Mouse (Mus musculus): ENCODE measurements around the gene Upf3a.
"Not testable (repeated sequence)": the region's sequence is repeated elsewhere in the genome, so short reads cannot be mapped to it uniquely, and the experiment has no call there.

Gene Upf3a

DNA sequence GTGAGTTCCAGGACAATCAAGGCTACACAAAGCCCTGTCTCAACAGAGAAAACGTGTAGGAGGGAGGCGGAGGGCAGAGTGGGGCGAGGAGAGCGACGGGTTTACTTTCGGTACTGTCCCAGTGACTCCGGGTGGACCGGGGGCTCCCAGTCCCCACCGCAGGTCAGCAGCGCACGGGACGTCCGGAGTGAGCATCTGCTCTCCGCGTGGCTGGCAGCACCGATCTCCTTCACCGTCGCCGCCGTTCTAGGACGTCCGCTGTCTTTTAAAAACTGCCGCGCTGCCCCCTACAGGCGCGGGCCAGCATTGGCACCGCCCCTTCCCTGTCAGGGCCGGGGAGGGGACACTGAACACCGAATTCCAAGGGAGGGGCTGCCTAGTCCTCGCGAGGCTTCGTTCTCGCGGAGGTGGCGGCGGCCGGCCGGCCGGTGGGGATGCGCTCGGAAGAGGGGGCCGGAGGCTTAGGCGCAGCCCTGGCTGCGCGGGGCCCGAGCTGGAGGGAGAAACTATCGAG, at the start of gene Upf3a:
Gene Upf3a, plus strand, starts transcription at position 366 of the 514 bp plus-strand sequence.
- peak; percentile 94 for DNase-seq (ENCODE audit: low spot score in 2 of 2)

DNA sequence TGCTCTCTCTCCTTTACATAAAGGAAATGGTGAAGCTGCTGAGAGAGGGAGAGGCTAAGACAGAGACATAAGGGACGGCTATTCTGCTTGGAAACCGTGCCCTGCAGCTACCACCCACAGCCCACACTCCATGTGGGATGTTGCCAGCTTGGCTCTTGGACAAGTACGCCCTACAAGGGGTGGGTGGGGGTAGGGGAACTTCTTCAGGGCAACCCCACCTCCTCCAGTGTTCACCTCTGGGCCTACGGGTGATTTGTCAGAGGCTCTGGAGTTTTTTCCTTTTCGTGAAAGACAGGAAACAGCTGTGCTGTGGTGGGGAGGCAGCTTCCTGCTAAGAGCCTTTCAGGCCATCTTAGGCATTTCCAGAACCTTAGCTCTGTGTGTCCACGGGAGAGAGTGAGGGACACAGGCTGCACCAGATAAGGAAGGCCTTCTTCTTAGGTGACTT, 45.1 kb upstream of the Upf3a start:
- peak; percentile 35 to 39 for DNase-seq (ENCODE audit: low spot score in 2 of 2)

DNA sequence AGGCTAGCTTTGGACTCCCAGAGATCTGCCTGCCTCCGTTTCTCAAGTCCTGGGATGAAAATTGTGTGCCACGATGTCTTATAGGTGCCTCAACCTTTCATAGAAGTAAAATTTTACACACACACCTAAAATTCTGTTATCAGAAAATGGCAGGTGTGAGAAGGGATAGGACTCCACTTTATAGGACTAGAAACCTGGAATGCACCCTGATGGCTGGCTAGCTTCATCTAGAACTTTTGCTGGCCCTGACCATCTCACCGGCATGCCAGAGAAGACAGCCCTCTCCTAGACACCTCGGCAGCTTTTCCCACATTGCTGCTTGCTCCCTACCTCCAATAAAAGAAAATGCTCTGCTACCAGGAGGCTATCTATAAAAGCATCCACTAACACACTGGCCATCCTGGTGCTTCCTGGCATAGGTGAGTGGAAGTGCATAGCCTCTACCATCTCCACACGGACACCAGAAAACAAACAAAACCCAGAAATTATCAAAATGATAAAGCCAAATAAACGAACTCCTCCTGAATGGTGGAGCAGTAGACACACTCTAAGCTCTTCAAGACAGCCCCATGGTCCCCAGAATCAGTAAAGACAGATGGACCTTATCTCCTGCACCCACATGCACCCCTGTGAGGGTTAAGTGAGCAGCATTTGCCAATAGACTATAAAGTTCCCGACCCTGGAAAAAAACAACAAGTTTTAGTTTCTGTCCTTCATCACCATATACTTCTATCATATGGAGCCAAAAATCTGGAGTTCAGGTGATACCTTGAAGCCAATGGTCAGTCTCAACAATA, 44.4 kb upstream of the Upf3a start:
- no peak for DNase-seq (ENCODE audit: low spot score in 2 of 2)

DNA sequence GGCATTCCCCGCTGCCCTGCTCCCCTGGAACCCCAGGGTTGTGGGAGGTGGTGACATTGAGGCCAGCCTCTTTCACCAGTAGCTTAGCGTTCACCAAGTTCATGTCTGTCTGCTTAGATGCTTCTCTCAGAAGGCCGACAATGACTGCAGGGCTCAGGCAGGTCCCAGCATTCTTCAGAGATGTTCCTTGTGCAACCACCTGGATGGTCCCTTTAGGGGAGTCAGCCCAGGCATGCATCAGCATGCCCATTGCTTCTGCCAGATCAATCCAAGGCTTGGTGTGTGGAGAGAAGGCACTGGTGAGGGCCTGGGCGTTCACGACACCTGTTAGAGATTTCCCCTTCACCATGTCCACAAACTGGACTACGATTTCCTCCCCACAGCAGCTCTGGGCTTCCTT, 39.2 kb upstream of the Upf3a start:
- DNase-seq (ENCODE audit: low spot score in 2 of 2): not testable (repeated sequence)

DNA sequence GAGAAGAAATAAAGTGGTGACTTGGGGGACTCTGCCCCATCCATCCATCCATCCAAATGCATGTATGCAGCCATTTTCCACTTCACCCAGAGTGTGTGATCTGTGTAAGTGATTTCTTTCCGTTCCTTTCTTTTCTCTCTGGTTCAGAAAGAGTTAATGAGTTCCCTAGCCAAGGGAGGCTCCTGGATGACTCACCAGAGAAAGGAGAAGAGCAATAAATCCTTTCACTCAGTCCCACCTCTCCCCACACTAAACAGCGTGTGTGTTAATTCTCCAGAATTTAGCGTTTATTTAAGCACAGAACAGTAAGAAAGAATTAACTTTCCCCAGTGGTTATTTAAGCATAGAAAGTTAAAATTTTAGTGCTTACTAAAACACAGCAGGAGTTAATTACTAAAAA, 37.8 kb upstream of the Upf3a start:
- DNase-seq (ENCODE audit: low spot score in 2 of 2): no peak

DNA sequence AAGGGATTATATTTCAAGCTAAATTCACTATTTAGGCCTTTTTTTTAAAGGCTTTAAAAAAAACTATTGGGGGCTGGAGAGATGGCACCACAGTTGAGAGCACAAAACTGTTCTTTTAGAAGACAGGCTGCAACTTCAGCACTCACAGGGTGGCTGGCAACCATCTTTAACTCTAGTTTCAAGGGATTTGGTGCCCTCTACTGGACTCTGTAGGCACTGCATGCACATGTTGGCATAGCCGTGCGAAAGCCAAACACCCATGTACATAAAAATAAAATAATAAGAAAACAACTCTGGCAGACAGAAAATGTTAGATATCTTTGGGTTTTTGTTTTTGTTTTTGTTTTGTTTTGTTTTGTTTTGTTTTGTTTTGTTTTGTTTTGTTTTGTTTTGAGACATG, 31.7 kb upstream of the Upf3a start:
- peak; percentile 60 to 76 for DNase-seq (ENCODE audit: low spot score in 2 of 2)

DNA sequence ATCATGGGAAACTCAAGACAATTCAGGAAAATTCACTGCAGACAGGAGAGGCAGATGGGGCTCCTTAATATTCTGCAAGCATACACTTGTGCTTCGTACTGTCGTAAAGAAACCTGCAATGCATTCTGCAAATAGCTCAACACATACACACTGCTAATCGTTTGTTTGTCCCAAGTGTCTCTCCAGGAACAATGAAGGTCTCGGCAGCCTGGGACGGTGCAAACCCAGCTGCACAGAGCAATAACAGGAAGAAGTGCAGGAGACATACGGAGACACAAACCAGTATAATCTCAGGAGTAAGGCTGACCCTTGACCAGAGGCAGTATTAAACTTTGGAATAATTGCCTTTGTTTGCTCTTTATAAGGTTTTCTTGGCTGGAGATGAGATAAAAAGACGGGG, 28.9 kb upstream of the Upf3a start:
- DNase-seq (ENCODE audit: low spot score in 2 of 2): no peak

DNA sequence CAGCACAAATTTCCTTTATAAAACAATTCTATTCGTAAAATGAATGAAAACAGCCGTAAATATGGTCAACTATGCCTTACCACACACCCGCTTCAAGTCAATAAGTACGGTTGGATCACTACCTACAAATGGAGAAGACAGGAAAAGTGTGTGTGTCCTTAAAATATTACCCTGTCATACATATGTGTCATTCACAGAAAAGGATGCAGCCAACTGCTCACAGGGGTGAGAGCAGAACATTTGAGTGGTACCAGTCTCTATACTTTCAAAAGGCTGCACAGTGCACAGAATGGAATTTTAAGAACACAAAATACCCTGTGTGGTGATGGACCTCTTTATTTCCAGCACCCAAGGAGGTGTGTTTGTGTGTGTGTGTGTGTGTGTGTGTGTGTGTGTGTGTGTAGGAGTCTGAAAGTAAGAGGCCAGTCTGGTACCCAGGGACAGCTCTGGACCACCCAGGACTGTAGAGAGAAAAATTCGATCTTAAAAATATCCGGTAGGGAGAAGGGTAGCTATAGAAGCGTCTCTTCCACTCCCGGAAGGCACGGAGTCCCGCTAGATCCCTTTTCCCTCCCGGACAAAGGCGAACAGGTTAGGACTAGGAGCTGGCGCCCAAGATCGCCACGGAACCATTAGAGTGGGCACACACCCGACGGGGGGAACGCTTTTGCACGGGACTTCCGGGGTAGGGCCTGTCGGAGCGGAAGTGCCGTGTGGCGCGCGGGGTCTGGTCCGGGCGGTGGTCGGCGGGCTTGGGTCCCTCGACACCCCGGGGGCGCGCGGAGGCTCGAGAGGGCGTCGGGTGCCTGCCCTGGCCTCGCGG, 28.2 kb upstream of the Upf3a start, which contains the start of gene Cdc16:
Gene Cdc16, plus strand, starts transcription at position 695 of the 823 bp plus-strand sequence.
- DNase-seq (ENCODE audit: low spot score in 2 of 2): peak; percentile 93 to 94

DNA sequence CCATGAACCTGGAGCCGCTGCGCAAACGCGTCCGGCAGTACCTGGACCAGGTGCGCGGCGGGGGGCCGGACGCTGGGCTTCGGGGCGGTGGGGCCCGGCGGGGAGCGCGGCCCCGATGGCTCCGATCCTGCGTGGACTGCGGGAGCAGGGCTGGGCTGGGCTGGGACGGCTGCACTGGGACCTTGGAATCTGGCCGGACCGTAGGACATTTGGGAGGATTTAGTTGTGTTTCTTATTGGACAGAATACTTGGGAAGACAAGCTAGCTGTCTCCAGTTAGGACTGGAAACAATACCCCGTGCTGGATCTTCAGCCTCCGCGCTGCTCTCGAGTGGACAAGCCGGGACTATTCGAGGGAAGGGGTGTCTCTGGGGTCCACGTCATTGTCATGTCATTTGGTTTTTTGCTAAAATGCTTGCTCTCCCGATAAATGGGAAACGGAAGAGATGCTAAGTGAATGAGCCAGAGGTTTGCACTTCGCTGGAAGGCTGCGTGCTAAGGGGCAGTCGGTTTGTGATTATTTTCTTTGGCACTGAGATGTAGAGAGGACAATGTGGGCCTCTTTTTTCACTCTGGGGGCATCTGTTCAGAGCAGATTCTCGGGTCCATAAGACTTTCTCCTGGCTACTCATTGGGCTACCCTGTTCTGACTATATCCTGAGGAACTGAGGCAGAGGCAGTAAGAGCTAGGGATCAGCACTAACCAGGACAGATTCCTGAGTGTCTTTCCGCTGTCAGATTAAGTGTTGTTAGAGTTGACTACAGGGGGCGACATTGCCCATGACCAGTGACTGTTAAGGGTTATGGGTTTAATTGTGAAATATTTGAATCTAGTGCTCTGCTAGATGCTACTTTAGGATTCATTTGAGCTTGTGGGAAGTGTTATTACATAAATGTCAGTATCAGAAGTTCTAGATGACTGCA, 27.3 kb upstream of the Upf3a start:
- peak; percentile 33 to 43 for DNase-seq (ENCODE audit: low spot score in 2 of 2)

DNA sequence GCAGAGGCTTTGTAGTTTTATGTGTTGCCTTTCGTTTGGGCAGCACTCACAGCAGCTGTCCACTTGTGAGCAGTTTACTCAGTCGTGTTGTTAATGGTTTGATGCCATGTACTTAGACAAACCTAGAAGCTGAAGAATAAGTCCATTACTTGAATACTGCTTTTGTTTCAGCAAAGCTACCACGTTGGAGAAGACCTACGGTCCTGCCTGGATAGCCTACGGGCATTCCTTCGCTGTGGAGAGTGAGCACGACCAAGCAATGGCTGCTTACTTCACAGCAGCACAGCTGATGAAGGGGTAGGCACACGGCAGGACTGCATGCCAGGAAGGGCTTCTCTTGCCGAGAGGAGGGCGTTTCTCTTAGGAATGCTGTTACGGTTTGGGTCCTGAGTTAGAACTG, 16.2 kb upstream of the Upf3a start:
- DNase-seq (ENCODE audit: low spot score in 2 of 2): no peak

DNA sequence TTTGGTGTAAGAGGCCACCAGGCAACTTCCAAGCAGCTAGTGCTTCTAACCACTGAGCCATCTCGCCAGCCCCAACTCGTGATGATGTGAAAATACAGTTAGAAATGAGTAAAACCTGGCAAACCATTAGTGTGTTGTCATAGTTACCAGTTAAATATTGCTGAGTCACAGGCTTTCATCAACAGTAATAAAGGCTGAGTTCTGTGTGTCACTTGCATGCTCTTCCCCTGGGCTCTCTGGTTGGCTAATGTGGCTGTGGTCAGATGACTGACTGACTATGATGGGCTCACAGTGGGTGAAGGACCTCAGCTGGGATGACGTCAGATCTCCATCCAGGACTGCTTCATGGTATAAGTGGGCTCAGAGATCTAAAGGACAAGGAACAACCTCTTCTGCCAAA, 4.9 kb upstream of the Upf3a start:
- no peak for DNase-seq (ENCODE audit: low spot score in 2 of 2)

DNA sequence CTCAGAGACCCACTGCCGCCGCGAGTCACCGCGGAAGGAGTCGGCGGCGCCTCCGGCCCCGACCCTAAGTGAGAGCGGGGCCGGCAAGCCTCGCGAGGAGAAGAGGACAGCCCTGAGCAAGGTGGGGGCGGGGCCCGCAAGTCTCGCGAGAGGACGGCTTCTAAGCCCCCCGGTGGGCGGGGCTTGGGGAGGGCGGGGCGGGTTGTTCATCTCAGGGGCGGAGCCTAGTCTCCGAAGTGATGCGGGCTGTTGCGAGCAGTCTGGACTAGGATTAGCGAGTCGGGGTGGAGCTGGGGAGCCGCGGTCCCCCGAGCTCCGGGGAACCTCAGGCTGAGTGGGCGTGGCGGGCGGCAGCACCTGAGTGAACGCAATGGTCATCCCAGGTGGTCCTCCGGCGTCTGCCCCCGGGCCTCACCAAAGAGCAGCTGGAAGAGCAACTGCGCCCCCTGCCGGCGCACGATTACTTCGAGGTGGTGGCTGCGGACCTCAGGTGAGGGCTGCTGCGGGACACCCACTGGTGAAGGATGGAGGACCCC, 417 bp downstream of the Upf3a start:
- DNase-seq (ENCODE audit: low spot score in 2 of 2): peak; percentile 97 to 98

DNA sequence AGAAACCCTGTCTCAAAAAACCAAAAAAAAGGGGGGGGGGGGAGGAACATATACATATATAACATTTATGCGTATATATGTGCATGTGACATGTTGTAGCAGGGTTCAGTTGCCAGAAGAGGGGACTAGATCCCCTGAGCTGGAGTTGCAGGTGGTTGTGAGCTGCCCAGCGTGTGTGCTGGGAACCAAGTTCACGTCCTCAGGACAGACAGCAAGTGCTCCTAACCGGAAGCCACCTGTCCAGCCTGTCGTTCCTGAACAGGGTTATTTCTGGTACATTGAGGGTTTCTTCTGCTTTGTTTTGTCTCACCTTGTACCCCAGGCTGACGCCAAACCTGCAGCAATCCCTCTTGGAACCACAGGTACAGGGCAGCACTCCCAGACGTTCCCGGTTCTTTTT, 4.2 kb downstream of the Upf3a start:
- DNase-seq (ENCODE audit: low spot score in 2 of 2): no peak

DNA sequence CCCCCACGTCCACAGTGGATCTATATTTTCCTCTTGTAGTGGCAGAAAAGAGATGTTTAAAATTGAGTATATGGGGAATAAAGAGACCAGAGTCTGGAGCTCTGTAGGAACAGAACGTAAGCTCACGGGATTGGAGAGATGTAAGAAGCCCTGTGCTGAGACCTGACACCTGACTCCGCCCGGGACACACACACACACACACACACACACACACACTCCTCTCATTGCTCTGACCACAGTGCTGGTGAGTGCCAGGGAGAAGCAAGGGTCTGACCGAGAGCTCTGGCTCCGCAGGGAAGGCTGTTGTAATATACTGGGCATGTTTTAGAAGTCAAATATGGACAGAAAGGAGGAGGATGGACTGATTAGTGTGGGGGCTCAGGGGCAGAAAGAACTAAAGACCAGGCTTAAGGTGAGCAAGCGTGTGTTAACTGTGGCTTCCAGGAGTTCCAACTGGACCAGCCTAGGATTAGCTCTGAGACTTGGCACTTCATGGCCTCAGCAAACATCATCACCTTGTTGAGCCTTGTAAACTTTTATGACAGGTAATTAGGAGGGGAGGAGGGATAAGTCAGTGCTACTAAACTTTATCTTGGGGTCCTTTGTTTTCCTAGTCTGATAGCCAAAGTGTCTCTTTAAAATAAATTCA, 7.8 kb downstream of the Upf3a start:
- DNase-seq (ENCODE audit: low spot score in 2 of 2): no peak

DNA sequence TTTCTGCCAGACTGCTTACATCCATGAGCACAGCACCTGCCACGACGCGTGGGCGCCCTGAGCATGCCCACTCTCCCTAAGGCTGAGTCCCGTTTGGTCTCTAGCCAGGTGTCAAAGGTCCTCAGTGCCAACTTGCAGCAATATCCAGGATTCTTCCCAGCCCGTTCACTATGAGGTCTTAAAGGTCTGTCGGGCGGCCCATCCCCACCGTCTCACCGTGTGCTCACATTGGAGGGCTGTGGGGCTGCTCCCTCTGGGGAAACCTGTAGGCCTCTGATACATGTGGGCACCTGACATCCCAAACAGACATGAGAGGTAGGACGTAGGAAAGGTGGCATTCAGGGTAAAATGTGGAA, 8.3 kb downstream of the Upf3a start:
- DNase-seq (ENCODE audit: low spot score in 2 of 2): no peak

DNA sequence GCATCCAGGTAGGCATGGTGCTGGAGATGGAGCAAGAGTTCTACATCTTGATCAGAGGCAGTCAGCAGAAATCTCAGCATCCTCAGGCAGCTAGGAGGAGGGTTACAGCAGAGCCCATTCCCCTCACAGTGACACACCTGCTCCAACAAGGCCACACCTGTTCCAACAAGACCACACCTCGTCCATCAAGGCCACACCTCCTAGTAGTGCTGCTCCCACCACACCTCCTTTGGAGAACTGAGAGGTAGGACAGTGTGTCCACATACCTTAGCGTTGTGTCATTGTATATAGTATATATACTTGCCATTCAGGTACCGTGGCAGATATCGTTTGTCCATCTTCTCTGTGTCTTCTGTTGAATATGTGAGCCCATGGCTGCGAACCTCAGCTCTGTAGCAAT, 12.3 kb downstream of the Upf3a start:
- no peak for DNase-seq (ENCODE audit: low spot score in 2 of 2)

DNA sequence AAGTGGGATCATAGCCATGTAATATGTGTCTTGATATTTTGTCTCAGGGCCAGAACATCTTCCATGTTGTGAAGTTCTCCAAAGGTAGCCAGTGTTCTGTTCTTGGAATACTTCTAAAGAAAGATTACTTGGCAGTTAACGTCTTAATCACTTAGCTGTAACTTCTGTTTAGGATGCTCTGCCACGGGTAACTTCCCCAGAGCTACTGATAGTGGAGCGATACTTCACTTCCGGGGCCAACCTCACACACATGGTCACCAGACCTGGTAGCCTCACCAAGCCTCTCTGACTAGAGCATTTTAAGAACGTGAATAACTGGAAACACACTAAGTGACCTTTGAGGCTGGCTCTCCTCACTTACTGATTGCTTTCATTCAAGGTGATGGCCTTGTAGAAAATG, 14.2 kb downstream of the Upf3a start:
- DNase-seq (ENCODE audit: low spot score in 2 of 2): no peak

DNA sequence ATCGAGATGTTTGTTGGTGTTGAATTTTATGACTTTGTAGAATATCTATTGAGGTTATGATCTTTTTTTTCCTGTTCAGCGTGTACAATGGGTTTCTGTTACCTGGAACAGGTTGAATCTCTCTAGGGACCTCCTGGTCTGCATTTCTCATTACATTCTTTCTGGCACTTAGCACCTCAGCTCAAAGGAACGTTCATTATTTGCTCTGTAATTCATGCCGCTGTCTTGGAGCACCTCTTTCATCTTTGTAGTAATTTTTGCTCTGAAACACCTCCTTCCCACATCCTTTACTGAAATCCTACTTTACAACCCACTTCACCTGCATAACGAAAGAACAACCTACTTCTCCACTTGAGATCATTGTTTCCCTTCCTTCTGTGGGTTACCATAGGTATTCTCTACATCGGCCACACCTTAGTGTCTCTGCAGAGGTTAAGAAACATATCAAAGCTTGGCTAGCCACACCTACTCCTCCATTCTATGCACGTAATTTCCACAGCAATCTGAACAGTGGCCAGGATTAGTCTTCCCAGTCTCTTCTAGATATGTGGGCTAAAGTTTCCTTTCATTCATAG, 43.3 kb downstream of the Upf3a start:
- no peak for DNase-seq (ENCODE audit: low spot score in 2 of 2)

DNA sequence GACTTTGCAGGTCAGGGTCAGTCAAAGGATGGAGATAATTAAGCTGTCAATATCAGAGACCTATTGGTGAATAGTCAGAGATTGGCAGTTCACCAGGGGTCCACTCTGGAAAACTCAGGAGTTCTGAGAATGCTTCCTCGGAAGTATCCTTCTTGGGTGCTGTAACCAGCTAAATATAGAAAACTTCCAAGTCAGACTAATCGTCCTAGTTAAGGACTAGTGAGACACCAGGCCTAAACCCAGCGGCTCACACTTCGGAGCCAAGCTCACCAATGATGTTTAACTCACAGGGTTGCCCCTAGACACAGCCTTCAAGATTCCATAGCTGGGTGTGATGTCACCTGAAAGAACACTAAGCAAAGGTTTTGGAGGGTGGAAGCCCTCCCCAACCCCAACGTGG, 52.9 kb downstream of the Upf3a start, which contains the start of gene AF366264:
Gene AF366264, minus strand, starts transcription at position 101 of the 400 bp plus-strand sequence.
- DNase-seq (ENCODE audit: low spot score in 2 of 2): not testable (repeated sequence)

DNA sequence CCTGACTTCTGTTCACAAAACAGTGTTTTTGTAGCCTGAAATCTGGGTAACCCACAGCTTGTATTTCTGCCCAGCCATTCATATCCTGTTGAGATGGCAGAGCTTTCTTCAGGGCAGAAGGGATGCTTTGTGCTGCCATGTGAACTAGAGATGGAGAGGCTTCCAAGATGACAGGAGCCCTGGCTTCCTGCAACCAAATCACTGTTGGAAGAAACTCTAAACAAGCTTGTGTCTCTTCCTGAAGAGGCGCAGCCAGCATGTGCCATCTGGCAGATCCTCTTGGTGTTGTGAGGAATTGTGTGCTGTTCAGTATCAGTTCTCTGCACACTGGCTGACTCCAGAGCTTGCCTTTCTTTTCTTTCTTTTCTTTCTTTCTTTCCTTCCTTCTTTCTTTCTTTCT, 57.9 kb downstream of the Upf3a start:
- DNase-seq (ENCODE audit: low spot score in 2 of 2): not testable (repeated sequence)
